Mouse (Mus musculus): ENCODE measurements around the gene Frmd5. TPM values are rescaled to one million over a fixed set of nuclear protein-coding genes. Genes with fewer than 3 reads are reported as not detected.
"Not testable (repeated sequence)": the region's sequence is repeated elsewhere in the genome, so short reads cannot be mapped to it uniquely, and the experiment has no call there.

The Frmd5 gene
- polyA plus RNA-seq, 1 experiment from 2014 or later, result 3.8 TPM

DNA sequence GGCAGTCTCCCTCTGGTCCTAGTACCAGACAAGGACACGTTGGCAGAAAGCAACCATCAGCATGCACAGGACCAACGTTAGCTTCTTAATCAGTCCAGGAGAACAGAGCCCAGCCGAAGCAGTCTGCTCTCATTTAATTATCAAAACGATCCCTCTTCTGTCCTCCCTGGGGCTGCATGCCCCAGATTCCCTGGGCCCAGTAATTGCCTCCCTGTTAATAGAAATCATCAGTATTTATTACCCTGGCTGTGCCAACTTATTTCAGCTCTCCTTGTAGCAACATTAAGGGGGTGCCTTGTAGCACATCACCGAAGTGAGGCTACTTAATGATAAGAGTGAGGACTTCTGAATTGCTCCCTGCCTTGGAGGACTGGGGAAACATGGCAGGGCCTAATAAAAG, 241.0 kb downstream of the Frmd5 start:
- WGBS, result 47% methylated on average over 5 of the region's 5 CpGs
- no peaks in the 10 kb centered on the region for H3K36me3 ChIP-seq

GRCm38 (mm10) chr2:121563117-121563516, 243.8 kb downstream of the Frmd5 start:
- Histone ChIP-seq H3K4me1 (no peaks in the 10 kb centered on the region), H3K4me2 (replicated peaks) (no peak overlapping the region), H3K9me3 (no peaks in the 10 kb centered on the region), H3K36me3 (no peaks in the 10 kb centered on the region), H3K27me3 (no peaks in the 10 kb centered on the region), H3K27ac (no peak overlapping the region), H3K4me3 (no peak overlapping the region), H3K9ac (no peak overlapping the region)
- ATAC-seq (ENCODE audit: insufficient number of reproducible peaks, insufficient read depth, low FRiP score, low TSS enrichment), result no peak
- WGBS, result 85% methylated on average over 3 of the region's 3 CpGs

More for the DNA sequence above, 241.0 kb downstream of the Frmd5 start:
- Histone ChIP-seq H3K27ac (no peak overlapping the region), H3K4me2 (replicated peaks) (no peak overlapping the region), H3K27me3 (no peaks in the 10 kb centered on the region), H3K9me3 (no peaks in the 10 kb centered on the region), H3K9ac (no peak overlapping the region), H3K4me3 (no peak overlapping the region), H3K4me1 (no peaks in the 10 kb centered on the region)
- no peak for ATAC-seq (ENCODE audit: insufficient number of reproducible peaks, insufficient read depth, low FRiP score, low TSS enrichment)

DNA sequence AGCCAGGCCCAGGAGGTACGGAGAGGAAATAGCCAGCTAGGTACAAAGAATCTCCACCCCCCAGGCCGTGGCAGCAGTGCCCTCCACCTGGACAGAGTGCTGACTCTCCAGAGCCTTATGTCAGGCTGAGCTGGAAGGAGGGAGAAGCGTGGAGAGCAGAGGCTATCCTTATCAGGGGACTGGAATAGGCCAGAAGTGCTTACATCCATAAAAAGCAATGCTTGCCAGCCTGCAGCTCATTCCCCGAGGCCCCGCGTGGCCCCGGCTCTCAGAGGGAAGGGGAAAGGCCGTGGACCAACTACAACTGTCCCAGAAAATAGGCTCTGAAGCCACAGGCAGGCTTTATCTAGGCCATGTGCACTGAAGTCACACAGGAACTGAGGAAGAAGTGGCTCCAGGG, 255.6 kb downstream of the Frmd5 start:
- peaks cover 8% of the 10 kb centered on the region; the same call in 1 of the 2 replicates for H3K36me3 ChIP-seq
- H3K4me3 ChIP-seq, result no peak overlapping the region
- ATAC-seq (ENCODE audit: insufficient number of reproducible peaks, insufficient read depth, low FRiP score, low TSS enrichment), result no peak
- no peaks in the 10 kb centered on the region for H3K4me1 ChIP-seq
- no peaks in the 10 kb centered on the region for H3K27me3 ChIP-seq
- 84% methylated on average over 8 of the region's 8 CpGs for WGBS
- H3K9me3 ChIP-seq, result no peaks in the 10 kb centered on the region
- H3K27ac ChIP-seq, result no peak overlapping the region
- no peak overlapping the region for H3K9ac ChIP-seq
- H3K4me2 ChIP-seq (replicated peaks), result no peak overlapping the region

GRCm38 (mm10) chr2:121549630-121550029, 257.3 kb downstream of the Frmd5 start:
- no peak overlapping the region for H3K9ac ChIP-seq
- peaks cover 18% of the 10 kb centered on the region for H3K36me3 ChIP-seq
- no peak overlapping the region for H3K4me3 ChIP-seq
- no peaks in the 10 kb centered on the region for H3K27me3 ChIP-seq
- no peak overlapping the region for H3K27ac ChIP-seq
- H3K4me1 ChIP-seq, result no peaks in the 10 kb centered on the region
- ATAC-seq (ENCODE audit: insufficient number of reproducible peaks, insufficient read depth, low FRiP score, low TSS enrichment), result no peak
- no peaks in the 10 kb centered on the region for H3K9me3 ChIP-seq
- 91% methylated on average over 6 of the region's 6 CpGs for WGBS
- no peak overlapping the region for H3K4me2 ChIP-seq (replicated peaks)

- Histone ChIP-seq H3K27me3 (no peaks in the 10 kb centered on the region), H3K4me1 (no peaks in the 10 kb centered on the region), H3K27ac (no peak overlapping the region), H3K4me3 (no peak overlapping the region), H3K36me3 (peaks cover 33% of the 10 kb centered on the region), H3K9ac (no peak overlapping the region), H3K4me2 (replicated peaks) (no peak overlapping the region), H3K9me3 (no peaks in the 10 kb centered on the region)
- ATAC-seq (ENCODE audit: insufficient number of reproducible peaks, insufficient read depth, low FRiP score, low TSS enrichment), result no peak
- 93% methylated on average over 3 of the region's 3 CpGs for WGBS
Observed at GRCm38 (mm10) chr2:121544829-121545228, 262.1 kb downstream of the Frmd5 start.

GRCm38 (mm10) chr2:121525056-121525455, 281.8 kb downstream of the Frmd5 start:
- Histone ChIP-seq H3K4me2 (replicated peaks) (no peak overlapping the region), H3K27me3 (no peaks in the 10 kb centered on the region), H3K9me3 (no peaks in the 10 kb centered on the region), H3K4me1 (no peaks in the 10 kb centered on the region), H3K27ac (no peak overlapping the region), H3K4me3 (no peak overlapping the region), H3K36me3 (peaks cover 35% of the 10 kb centered on the region), H3K9ac (no peak overlapping the region)
- WGBS, result 92% methylated on average over 2 of the region's 2 CpGs
- no peak for ATAC-seq (ENCODE audit: insufficient number of reproducible peaks, insufficient read depth, low FRiP score, low TSS enrichment)

- not testable (repeated sequence) for H3K4me1 ChIP-seq; H3K4me3 ChIP-seq; H3K4me2 ChIP-seq (replicated peaks); H3K9ac ChIP-seq; ATAC-seq (ENCODE audit: insufficient number of reproducible peaks, insufficient read depth, low FRiP score, low TSS enrichment); H3K27me3 ChIP-seq; H3K27ac ChIP-seq; H3K9me3 ChIP-seq
- WGBS, result 94% methylated on average over 3 of the region's 3 CpGs
- H3K36me3 ChIP-seq, result peaks cover 37% of the 10 kb centered on the region
Observed at GRCm38 (mm10) chr2:121522830-121523229, 284.1 kb downstream of the Frmd5 start.

DNA sequence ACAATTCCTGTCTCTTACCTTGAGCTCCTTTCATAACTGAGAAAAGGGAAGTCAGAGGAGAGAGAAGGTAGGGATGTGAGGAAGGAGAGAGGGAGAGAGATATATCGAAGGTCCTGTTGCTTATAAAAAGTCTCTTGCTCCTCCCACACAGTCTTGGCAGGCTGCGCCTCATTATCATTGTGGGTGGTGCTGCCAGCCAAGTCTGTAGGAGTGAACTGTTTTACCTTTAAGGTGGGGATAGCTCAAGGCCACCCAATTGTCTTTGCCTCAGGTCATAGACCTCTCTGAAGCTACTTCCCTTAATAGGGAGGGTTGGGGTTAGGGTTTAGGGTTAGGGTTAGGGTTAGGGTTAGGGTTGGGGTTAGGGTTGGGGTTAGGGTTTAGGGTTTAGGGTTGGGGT, 284.9 kb downstream of the Frmd5 start:
- no peak overlapping the region for H3K4me3 ChIP-seq
- no peaks in the 10 kb centered on the region for H3K4me1 ChIP-seq
- H3K9ac ChIP-seq, result no peak overlapping the region
- no peaks in the 10 kb centered on the region for H3K9me3 ChIP-seq
- H3K27me3 ChIP-seq, result no peaks in the 10 kb centered on the region
- H3K4me2 ChIP-seq (replicated peaks), result no peak overlapping the region
- no peak overlapping the region for H3K27ac ChIP-seq
- peaks cover 42% of the 10 kb centered on the region for H3K36me3 ChIP-seq
- 92% methylated on average over 2 of the region's 2 CpGs for WGBS
- ATAC-seq (ENCODE audit: insufficient number of reproducible peaks, insufficient read depth, low FRiP score, low TSS enrichment), result no peak

DNA sequence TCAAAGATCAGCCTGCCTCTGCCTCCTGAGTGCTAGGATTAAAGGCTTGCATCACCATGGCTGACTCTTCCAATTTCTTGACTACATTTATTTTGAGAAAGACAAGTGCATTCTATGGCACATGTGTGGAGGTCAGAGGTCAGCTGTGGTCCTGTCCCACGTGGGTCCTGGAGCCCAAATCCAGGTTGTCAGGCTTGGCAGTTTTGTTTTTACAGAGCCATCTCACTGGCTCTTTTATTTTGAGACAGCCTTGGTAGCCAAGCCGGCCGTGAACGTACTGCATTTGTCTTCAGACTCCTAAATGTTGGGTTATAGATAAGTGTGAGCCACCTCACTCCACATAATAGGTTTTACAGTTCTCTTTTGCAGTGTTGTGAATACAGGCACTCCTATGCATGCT, 288.2 kb downstream of the Frmd5 start:
- 89% methylated on average over 4 of the region's 4 CpGs for WGBS
- H3K36me3 ChIP-seq, result peaks cover 33% of the 10 kb centered on the region

DNA sequence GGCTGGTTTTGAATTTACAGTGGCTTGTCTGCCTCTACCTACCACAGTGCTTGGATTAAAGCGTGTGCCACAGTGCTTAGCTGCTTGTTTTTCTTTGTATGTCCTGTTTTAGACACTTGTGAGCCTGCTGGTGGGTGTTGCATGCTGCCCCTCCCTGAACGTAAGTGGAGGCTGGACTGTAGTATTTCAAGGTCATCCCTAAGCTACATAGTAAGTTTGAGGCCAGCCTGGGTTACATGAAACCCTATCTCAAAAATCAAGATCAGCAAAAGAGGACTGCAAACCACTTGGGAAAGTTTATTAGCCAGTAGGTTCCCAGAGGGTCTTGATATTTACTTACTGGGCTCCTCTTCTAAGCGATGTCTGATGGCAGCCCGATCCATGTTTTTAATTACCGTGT, 288.8 kb downstream of the Frmd5 start:
- Histone ChIP-seq H3K4me2 (replicated peaks) (no peak overlapping the region), H3K9me3 (no peaks in the 10 kb centered on the region), H3K9ac (no peak overlapping the region), H3K4me1 (no peaks in the 10 kb centered on the region), H3K27me3 (no peaks in the 10 kb centered on the region), H3K4me3 (no peak overlapping the region), H3K36me3 (peaks cover 33% of the 10 kb centered on the region), H3K27ac (no peak overlapping the region)
- no peak for ATAC-seq (ENCODE audit: insufficient number of reproducible peaks, insufficient read depth, low FRiP score, low TSS enrichment)
- 88% methylated on average over 5 of the region's 5 CpGs for WGBS

More for the DNA sequence above, 288.2 kb downstream of the Frmd5 start:
- H3K9me3 ChIP-seq; H3K4me2 ChIP-seq (replicated peaks); ATAC-seq (ENCODE audit: insufficient number of reproducible peaks, insufficient read depth, low FRiP score, low TSS enrichment); H3K27ac ChIP-seq; H3K9ac ChIP-seq; H3K4me1 ChIP-seq; H3K27me3 ChIP-seq; H3K4me3 ChIP-seq: not testable (repeated sequence)

- Histone ChIP-seq H3K9ac (no peak overlapping the region), H3K27me3 (no peaks in the 10 kb centered on the region), H3K4me2 (replicated peaks) (no peak overlapping the region), H3K36me3 (peaks cover 39% of the 10 kb centered on the region), H3K27ac (no peak overlapping the region), H3K9me3 (no peaks in the 10 kb centered on the region), H3K4me3 (no peak overlapping the region), H3K4me1 (0 out of 2 replicates have a peak, but pooled peaks cover 2% of the 10 kb centered on the region)
- 95% methylated on average over 4 of the region's 4 CpGs for WGBS
- ATAC-seq (ENCODE audit: insufficient number of reproducible peaks, insufficient read depth, low FRiP score, low TSS enrichment), result no peak
Observed at GRCm38 (mm10) chr2:121514211-121514610, 292.7 kb downstream of the Frmd5 start.

GRCm38 (mm10) chr2:121512991-121513765, 293.7 kb downstream of the Frmd5 start:
- not testable (repeated sequence) for H3K27me3 ChIP-seq; ATAC-seq (ENCODE audit: insufficient number of reproducible peaks, insufficient read depth, low FRiP score, low TSS enrichment); H3K9ac ChIP-seq; H3K4me1 ChIP-seq; H3K27ac ChIP-seq; H3K9me3 ChIP-seq; H3K4me3 ChIP-seq; H3K4me2 ChIP-seq (replicated peaks)
- peaks cover 35% of the 10 kb centered on the region for H3K36me3 ChIP-seq
- WGBS, result 91% methylated on average over 5 of the region's 5 CpGs

Data from embryonic facial prominence, embryonic 12.5 days (tissue).